Mouse (Mus musculus) C3H10T1/2 (cell line): ENCODE data around the gene Rdh12. TPM values are rescaled to one million over a fixed set of nuclear protein-coding genes. Genes with fewer than 3 reads are reported as not detected.

Experiments used
- polyA plus RNA-seq, 2 experiments: library from polyadenylated mRNA; unstranded; fragments of >200 nt; fragmentation: generic; extraction: Trizol; gene quantifications; one replicate each; pipeline ENCODE4 v1.2.1; 2012; ENCODE audit warnings: missing spikeins in 2 of 2

The Rdh12 gene
- polyA plus RNA-seq: 1 to 10 TPM in 1 of 2 experiments, under 1 TPM in 1; 0.55 to 2.1 TPM

DNA sequence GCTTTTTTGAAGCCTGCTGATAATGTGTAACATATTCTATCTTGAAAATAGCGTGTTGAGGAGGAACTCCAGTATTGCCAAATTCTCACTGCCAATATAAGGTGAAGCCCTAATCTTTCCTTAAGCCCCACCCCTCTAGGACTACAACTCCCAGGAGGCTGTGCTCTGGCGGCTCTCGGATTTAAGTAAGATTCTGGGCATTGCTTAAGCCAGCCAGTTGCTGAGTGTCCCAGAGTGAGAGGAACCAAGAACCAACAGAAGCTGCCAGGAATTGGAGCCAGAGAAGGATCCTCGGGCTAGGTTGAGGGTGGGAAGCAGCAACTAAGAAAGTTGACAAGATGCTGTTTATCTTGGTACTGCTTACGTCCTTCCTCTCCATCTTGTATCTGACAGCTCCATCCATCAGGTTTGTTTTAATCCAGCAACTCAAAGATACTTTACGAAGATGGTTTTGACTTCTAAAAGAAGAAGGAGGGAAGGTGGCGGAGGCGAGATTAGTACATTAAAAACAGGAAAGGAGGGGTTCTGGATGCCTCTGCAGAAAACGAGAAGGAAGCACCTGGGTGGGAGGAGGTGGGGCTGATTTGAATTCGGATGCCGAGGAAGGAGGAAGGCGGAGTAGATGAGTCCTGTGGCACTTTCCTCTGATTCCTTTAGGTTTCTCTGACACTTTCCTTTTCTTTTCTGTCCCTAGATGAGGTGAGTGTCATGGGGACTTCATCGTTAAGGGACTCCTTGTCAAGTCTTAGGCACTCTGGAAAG, at the start of gene Rdh12:
TSS of gene Rdh12 (plus strand) at position 212 of the 762 bp plus-strand sequence.

DNA sequence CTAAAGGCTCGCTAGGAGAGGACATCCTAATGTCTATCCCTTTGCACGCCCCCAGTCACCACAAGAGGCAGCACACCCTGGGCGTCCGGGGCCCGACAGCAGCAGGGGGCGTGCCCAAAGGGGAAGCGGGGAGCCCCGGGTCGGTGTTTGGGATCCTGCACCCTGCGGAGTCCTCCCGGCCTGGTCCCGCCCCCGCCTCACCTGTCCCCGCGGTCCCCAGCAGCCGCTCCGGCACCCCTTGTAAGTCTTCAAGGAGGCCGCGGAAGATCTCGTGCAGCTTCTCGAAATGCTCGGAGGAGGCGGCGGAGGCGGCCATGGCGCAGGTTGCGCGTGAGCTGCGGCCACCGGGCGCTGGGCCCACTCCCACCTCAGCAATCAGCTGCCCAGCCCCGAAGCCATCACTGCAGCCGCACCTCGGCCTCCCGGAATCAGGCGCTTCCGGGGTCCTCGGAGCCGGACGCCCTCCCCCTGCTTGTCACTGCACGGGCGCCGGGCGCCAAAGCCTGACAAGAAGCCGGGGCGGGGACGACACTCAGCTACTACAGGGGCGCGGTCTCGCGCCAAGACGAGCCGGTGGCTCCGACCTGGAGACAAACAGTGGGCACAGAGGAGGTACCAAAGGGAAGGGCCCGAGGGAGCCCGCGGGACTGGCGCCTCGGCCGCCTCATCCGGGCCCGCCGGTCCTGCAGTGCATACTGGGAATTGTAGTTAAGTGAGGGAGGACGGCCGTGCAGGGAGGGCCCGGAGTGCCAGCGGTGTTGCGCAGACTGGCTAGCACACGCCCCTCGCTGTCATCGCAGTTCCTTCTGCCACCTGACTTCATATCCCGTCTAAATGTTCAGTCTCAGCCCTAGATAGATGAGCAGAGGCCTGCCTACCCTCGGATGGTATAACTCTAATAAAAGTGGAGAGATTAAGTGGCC, 36.4 kb upstream of the Rdh12 start, which contains the start of gene Vti1b:
TSS of gene Vti1b (minus strand) at position 649 of the 923 bp plus-strand sequence.

DNA sequence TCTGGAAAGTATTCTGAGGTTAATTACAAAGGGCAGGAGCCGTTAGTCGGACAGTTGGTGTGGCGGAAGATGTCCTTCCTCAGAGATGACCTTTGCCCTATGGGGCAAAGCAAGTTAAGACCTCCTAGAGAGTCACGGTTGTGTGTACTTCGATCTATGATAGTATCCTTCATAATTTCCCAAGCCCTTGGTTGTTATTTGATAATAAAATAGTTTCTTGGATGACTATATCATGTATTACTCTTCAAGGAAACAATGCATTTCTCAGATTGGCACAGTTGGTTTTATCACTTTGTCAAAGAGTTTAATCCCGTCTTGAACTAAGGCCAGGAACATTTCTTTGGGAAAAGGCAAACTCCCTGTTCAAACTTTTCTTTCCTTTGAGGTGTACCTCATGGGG, 16.5 kb upstream of the Rdh12 start, which contains the start of gene Rdh11:
TSS of gene Rdh11 (minus strand) at position 101 of the 400 bp plus-strand sequence.

Other genes starting within 250 kb of the Rdh12 start
- gene Tmem229b, start 201.3 kb upstream of the Rdh12 start, polyA plus RNA-seq: under 1 TPM; 0.05 to 0.70 TPM
- under 1 TPM; 0.04 to 0.09 TPM for gene Plekhh1, start 179.8 kb upstream of the Rdh12 start, polyA plus RNA-seq
- 1 to 10 TPM in 1 of 2 experiments, under 1 TPM in 1; 0.34 to 5.4 TPM for gene Pigh, start 119.3 kb upstream of the Rdh12 start, polyA plus RNA-seq
- gene Arg2, start 78.1 kb upstream of the Rdh12 start, polyA plus RNA-seq: under 1 TPM; 0.04 to 0.07 TPM
- gene Vti1b, start 36.2 kb upstream of the Rdh12 start, polyA plus RNA-seq: 10 to 100 TPM; 16.7 to 73.9 TPM
- 10 to 100 TPM in 1 of 2 experiments, 1 to 10 TPM in 1; 9.9 to 19.2 TPM for gene Rdh11, start 16.6 kb upstream of the Rdh12 start, polyA plus RNA-seq
- 10 to 100 TPM in 1 of 2 experiments, 1 to 10 TPM in 1; 3.4 to 13.5 TPM for gene Zfyve26, start 87.4 kb downstream of the Rdh12 start, polyA plus RNA-seq
- 1 to 10 TPM; 1.2 to 5.1 TPM for gene Rad51b, start 88.4 kb downstream of the Rdh12 start, polyA plus RNA-seq